Mouse (Mus musculus): ENCODE data around the gene Rusc2. TPM values are rescaled to one million over a fixed set of nuclear protein-coding genes. Genes with fewer than 3 reads are reported as not detected.

Rusc2 gene
- total and polyA plus RNA-seq, 3 experiments = 27.5 to 45.3 (median 43.5) TPM

DNA sequence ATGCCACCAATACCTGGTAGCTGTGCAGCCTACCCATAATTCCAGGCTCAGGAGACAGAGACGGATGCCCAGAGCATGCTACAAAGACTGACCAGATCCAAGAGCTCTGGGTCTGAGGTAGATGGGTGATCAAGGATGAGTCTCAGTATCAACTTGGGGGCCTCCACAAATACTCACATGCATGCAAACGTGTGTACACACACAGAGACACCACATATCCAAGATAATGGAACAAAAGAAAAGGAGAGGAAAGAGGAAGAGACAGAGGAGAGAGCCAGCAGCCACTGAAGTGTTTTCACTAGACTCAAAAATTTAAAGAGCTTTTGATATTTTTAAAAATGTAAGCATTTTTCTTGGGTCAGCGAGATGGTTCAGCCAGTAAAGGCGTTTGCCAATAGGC lies 36.7 kb downstream of the Rusc2 start:
- WGBS = 30% methylated on average over 4 of the region's 4 CpGs
- intact Hi-C loops (cut with DNase I) = no loop called here
- TF ChIP-seq EP300 (IDR thresholded peaks at IDR 0.05; ENCODE audit: insufficient read depth, low read depth, low read length) (no peak), CTCF (IDR thresholded peaks at IDR 0.05) (no peak), POLR2A (IDR thresholded peaks at IDR 0.05; ENCODE audit: insufficient read depth, low read depth, low read length) (no peak)
- no peak overlapping the region for H3K9ac ChIP-seq (ENCODE audit: low read depth, low read length)
- peak overlapping the region; percentile 84 for H3K27ac ChIP-seq
- peaks cover 10% of the 10 kb centered on the region for H3K36me3 ChIP-seq (ENCODE audit: control insufficient read depth, insufficient read depth, low read length)
- no peak overlapping the region for H3K4me3 ChIP-seq
- peak in 1 of 2 experiments; percentile 17 for DNase-seq
- no peaks in the 10 kb centered on the region for H3K27me3 ChIP-seq (ENCODE audit: control insufficient read depth, insufficient read depth, low read length)
- peaks cover 10% of the 10 kb centered on the region for H3K79me2 ChIP-seq (replicated peaks; ENCODE audit: control insufficient read depth, insufficient read depth, low read length)
- peaks cover 16% of the 10 kb centered on the region for H3K4me1 ChIP-seq (ENCODE audit: control insufficient read depth, insufficient read depth, low read length)

DNA sequence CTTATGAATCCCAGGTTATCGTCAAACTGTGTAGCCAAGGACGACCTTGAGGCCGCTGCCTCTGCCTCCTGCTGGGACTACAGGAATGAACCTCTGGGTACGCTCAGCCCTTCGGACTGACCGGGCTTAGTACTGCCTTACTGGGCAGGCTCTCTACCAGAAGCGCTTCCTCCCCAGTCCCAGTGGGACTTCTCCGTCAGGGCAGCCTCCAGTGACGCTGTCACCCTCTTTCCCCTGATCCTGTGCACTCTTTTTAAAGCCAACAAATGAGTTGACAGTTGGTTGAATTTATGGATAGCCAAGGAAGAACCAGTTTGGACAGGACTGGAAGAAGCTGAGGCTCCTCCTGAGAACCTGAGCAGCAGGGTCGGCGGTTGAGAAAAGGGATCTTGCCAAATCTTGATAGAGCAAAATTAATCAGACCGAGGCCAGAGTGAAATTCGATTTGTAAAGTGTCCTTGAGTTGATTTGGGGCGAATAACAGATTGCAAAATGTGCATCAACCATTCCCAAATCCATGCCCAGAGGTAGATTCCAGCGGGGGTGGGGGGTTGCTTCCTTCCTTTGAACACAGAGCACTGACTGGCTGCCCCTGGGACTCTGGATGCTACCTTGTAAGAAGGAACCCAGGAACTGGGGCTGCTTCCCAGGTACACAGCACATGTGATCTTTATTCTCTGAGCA lies 37.3 kb downstream of the Rusc2 start:
- H3K27ac ChIP-seq = peak overlapping the region; percentile 84

DNA sequence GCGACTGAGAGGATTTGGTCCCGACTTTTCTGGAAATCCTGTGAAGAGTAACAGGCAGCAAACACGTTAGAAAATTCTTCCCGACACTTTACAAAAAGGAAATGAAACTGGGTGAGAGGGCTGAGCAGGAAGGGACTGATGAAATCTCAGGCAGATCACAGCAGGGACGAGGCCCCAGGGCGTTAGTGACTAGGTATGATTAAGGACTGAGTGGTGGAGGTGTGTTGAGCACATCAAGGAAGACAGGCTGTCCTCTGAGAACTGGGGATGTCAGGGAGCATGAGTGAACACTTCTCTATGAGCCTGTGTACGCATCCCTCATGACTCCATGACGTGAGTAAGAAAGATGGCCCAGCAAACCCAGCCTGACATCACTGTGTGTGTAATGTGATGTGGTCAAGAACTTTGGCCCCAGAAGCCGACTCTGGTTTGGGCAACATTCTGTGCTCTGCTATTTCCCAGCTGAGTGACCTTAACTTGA lies 38.1 kb downstream of the Rusc2 start:
- Histone ChIP-seq H3K9ac (ENCODE audit: low read depth, low read length) (peak overlapping the region; percentile 28), H3K27ac (peak overlapping the region; percentile 84), H3K27me3 (ENCODE audit: control insufficient read depth, insufficient read depth, low read length) (no peaks in the 10 kb centered on the region), H3K79me2 (replicated peaks; ENCODE audit: control insufficient read depth, insufficient read depth, low read length) (peaks cover 6% of the 10 kb centered on the region), H3K4me3 (no peak overlapping the region), H3K36me3 (ENCODE audit: control insufficient read depth, insufficient read depth, low read length) (peaks cover 10% of the 10 kb centered on the region), H3K4me1 (ENCODE audit: control insufficient read depth, insufficient read depth, low read length) (peaks cover 16% of the 10 kb centered on the region)
- WGBS = 34% methylated on average over 9 of the region's 9 CpGs
- TF ChIP-seq POLR2A (IDR thresholded peaks at IDR 0.05; ENCODE audit: insufficient read depth, low read depth, low read length) (no peak), EP300 (IDR thresholded peaks at IDR 0.05; ENCODE audit: insufficient read depth, low read depth, low read length) (0 out of 2 replicates have a peak, but pooled peaks have one; percentile 38), CTCF (IDR thresholded peaks at IDR 0.05) (no peak)
- intact Hi-C loops (cut with DNase I) = loop anchor here (1.0 to 5.0 kb wide), 5 partner anchors 14 to 373 kb away; partner anchors contain the start of genes Atp8b5 and Fam214b
- peak in 1 of 2 experiments; percentile 38 for DNase-seq

More for the DNA sequence above, 37.3 kb downstream of the Rusc2 start:
- H3K4me1 ChIP-seq (ENCODE audit: control insufficient read depth, insufficient read depth, low read length) = peaks cover 16% of the 10 kb centered on the region
- H3K36me3 ChIP-seq (ENCODE audit: control insufficient read depth, insufficient read depth, low read length) = peaks cover 10% of the 10 kb centered on the region
- intact Hi-C loops (cut with DNase I) = no loop called here
- no peak overlapping the region for H3K9ac ChIP-seq (ENCODE audit: low read depth, low read length)
- TF ChIP-seq CTCF (IDR thresholded peaks at IDR 0.05) = peak; percentile 55
- TF ChIP-seq POLR2A (IDR thresholded peaks at IDR 0.05; ENCODE audit: insufficient read depth, low read depth, low read length) = peak; percentile 51; the same call in 1 of the 2 replicates
- peak; percentile 50; the same call in 1 of the 2 replicates for TF ChIP-seq EP300 (IDR thresholded peaks at IDR 0.05; ENCODE audit: insufficient read depth, low read depth, low read length)
- peaks cover 10% of the 10 kb centered on the region for H3K79me2 ChIP-seq (replicated peaks; ENCODE audit: control insufficient read depth, insufficient read depth, low read length)
- peak; percentile 63 to 72 for DNase-seq
- WGBS = 30% methylated on average over 15 of the region's 15 CpGs
- no peaks in the 10 kb centered on the region for H3K27me3 ChIP-seq (ENCODE audit: control insufficient read depth, insufficient read depth, low read length)
- no peak overlapping the region for H3K4me3 ChIP-seq

DNA sequence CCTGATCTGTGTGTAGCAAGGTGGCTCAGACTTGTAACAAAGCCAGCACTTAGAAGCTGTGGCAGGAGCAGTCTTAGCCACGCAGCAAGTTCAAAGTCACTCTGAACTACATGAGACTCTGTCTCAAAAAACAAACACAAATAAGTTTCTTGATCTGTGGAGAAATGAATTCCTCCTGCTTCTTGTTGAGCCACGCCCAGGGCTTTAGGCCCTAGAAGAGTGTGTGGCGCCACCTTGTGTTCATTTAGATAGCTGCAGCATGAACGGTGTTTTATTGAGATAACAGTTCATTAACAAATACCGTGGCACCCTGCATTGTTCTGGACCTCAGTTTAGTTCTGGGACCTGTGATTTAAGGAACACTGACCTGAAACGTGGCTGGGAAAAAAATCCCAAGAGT lies 38.5 kb downstream of the Rusc2 start:
- Histone ChIP-seq H3K4me3 (no peak overlapping the region), H3K79me2 (replicated peaks; ENCODE audit: control insufficient read depth, insufficient read depth, low read length) (peaks cover 3% of the 10 kb centered on the region; the same call in 1 of the 2 replicates), H3K9ac (ENCODE audit: low read depth, low read length) (peak overlapping the region; percentile 28), H3K4me1 (ENCODE audit: control insufficient read depth, insufficient read depth, low read length) (peaks cover 16% of the 10 kb centered on the region), H3K36me3 (ENCODE audit: control insufficient read depth, insufficient read depth, low read length) (peaks cover 10% of the 10 kb centered on the region), H3K27me3 (ENCODE audit: control insufficient read depth, insufficient read depth, low read length) (no peaks in the 10 kb centered on the region), H3K27ac (peak overlapping the region; percentile 84)
- TF ChIP-seq EP300 (IDR thresholded peaks at IDR 0.05; ENCODE audit: insufficient read depth, low read depth, low read length) (peak; percentile 82), POLR2A (IDR thresholded peaks at IDR 0.05; ENCODE audit: insufficient read depth, low read depth, low read length) (no peak), CTCF (IDR thresholded peaks at IDR 0.05) (peak; percentile 97)
- 3% methylated on average over 6 of the region's 6 CpGs for WGBS
- intact Hi-C loops (cut with DNase I) = loop anchor here (1.0 to 5.0 kb wide), 5 partner anchors 14 to 373 kb away; partner anchors contain the start of genes Atp8b5 and Fam214b
- peak; percentile 82 to 84 for DNase-seq

DNA sequence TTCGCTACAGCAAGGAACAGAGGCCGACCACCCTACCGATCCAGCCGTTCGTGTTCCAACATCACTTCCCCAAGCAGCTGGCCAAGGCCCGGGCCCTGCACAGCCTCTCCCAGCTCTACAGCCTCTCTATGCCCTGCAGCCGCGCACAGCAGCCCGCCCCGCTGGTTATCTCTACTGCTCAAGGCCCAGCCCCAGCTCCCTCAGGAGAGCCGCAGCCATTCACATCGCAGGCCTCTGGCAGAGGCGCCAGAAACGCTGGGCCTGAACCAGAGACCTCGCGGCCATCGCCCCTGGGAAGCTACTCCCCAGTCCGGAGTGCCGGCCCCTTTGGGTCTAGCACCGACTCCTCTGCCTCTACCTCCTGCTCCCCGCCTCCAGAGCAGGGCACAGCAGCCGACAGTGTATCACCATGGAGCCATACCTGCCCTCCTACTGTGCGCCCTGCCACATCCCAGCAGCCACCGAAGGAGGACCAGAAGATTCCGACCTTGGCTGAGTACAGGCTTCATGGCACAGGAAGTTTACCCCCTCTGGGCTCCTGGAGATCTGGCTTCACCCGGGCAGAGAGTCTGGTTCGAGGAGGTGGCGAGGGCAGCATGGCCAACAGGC lies 40.0 kb downstream of the Rusc2 start:
- TF ChIP-seq EP300 (IDR thresholded peaks at IDR 0.05; ENCODE audit: insufficient read depth, low read depth, low read length) (no peak), CTCF (IDR thresholded peaks at IDR 0.05) (no peak), POLR2A (IDR thresholded peaks at IDR 0.05; ENCODE audit: insufficient read depth, low read depth, low read length) (no peak)
- Histone ChIP-seq H3K4me3 (no peak overlapping the region), H3K27ac (no peak overlapping the region), H3K4me1 (ENCODE audit: control insufficient read depth, insufficient read depth, low read length) (peaks cover 15% of the 10 kb centered on the region), H3K9ac (ENCODE audit: low read depth, low read length) (no peak overlapping the region), H3K36me3 (ENCODE audit: control insufficient read depth, insufficient read depth, low read length) (peaks cover 10% of the 10 kb centered on the region), H3K79me2 (replicated peaks; ENCODE audit: control insufficient read depth, insufficient read depth, low read length) (no peaks in the 10 kb centered on the region), H3K27me3 (ENCODE audit: control insufficient read depth, insufficient read depth, low read length) (no peaks in the 10 kb centered on the region)
- WGBS = 80% methylated on average over 28 of the region's 28 CpGs
- peak in 1 of 2 experiments; percentile 47 for DNase-seq
- intact Hi-C loops (cut with DNase I) = loop anchor here (5.0 kb wide), 1 partner anchor 374 kb away; the partner anchor contains the start of gene Fam214b
